Mouse (Mus musculus) adrenal gland, postnatal 10 days (tissue): ENCODE measurements around the gene Dock8. TPM values are rescaled to one million over a fixed set of nuclear protein-coding genes. Genes with fewer than 3 reads are reported as not detected.
"Not testable (repeated sequence)": the region's sequence is repeated elsewhere in the genome, so short reads cannot be mapped to it uniquely, and the experiment has no call there.

Experiments used
- DNase-seq: peaks from one replicate; pipeline ENCODE4 v3.0.0; 2021; ENCODE audit warnings: mixed read lengths
- total RNA-seq, 2 experiments: library from RNA; stranded (reverse); gene quantifications; 2 replicates each; pipeline ENCODE4 v1.2.3; 2021

Dock8 gene
- total RNA-seq, 2 experiments from 2014 or later, result 23.0 to 29.0 TPM

GRCm38 (mm10) chr19:24998561-24998960 lies 773 bp upstream of the Dock8 start:
- DNase-seq, result no peak

GRCm38 (mm10) chr19:25000153-25000552 lies 819 bp downstream of the Dock8 start:
- DNase-seq, result no peak

GRCm38 (mm10) chr19:25002032-25002431 lies 2.7 kb downstream of the Dock8 start:
- DNase-seq, result no peak

GRCm38 (mm10) chr19:25002828-25003227 lies 3.5 kb downstream of the Dock8 start:
- no peak for DNase-seq

DNA sequence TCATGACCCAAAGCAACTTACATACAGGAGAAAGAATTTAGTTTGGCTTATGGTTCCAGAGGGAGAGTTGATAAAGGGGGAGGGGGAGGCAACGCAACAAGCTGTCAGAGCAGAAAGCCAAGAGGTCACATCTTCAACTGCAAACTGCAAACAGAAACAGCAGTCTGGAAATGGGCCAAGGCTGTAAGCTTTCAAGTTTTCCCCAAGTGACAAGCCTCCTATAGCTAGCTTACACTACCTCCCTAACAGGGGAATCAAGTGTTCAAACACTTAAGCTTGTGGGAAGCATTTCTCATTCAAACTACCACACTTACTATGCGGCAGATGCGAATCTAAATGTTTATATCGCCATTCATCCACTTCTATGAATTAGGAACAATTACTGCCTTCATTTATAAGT lies 4.5 kb downstream of the Dock8 start:
- no peak for DNase-seq

GRCm38 (mm10) chr19:25006686-25007085 lies 7.4 kb downstream of the Dock8 start:
- no peak for DNase-seq

GRCm38 (mm10) chr19:25008509-25008908 lies 9.2 kb downstream of the Dock8 start:
- DNase-seq, result no peak

DNA sequence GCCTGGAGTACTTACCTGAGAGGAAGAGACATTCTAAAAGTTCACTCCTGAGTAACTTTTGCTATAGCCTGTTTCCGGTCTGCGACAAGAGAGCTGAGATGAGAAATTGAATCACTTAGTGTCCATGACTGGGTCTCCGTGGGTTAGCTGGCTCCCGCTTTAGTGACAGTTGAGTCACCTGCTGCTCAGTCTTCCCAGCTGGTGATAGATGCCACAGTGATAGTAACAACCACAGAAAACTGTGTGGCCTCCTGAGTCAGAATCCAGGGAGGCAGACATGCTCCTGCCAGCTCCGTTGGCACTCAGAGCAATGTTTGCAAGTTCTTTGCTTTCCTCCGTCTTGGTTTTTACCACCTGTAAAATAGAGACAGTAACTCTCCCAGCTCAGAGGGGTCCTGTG lies 23.4 kb downstream of the Dock8 start:
- DNase-seq, result no peak

- DNase-seq, result no peak
Measured at GRCm38 (mm10) chr19:25031765-25032164, 32.4 kb downstream of the Dock8 start.

- not testable (repeated sequence) for DNase-seq
Measured at GRCm38 (mm10) chr19:25033008-25033407, 33.7 kb downstream of the Dock8 start.

DNA sequence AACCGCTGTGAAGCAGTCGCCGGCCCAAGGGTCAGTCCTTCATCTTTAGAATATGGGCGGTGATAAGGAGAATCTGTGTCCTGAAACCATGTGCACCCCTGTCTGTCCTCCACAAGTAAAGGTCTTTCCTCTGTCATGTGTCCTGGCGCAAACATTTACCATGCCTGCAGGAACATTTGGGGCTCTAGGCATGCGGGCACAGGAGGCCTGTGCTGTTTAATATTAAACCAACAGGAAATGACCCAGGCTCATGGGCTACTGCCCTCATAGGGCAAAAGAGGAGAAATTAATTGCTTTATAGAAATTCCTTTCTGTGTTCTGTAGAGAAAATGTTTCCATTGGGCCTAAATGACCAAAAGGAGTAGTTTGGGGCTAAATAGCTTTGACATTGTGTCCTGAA lies 36.5 kb downstream of the Dock8 start:
- DNase-seq, result no peak

- DNase-seq, result no peak
Measured at GRCm38 (mm10) chr19:25036784-25037183, 37.5 kb downstream of the Dock8 start.

DNA sequence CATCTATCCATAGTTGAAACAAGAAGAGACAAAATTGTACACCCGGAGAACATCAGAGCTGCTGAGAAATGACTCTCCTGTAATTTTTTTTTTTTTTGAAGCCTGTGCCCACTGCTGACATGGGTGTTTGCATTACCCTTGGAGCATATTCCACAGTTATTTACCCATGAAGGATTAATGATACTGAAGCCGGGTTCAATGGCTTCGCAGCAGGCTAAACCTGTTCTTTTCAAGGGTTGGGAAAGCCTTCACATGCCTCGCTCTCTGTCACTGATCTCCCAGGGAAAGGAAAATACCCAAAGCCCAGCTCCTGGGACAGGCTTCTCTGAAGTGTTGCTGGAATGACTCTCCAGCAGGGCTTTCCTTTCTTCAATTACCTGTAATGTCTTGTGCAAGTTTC lies 37.9 kb downstream of the Dock8 start:
- no peak for DNase-seq

- no peak for DNase-seq
Measured at GRCm38 (mm10) chr19:25038293-25038692, 39.0 kb downstream of the Dock8 start.

- no peak for DNase-seq
Measured at GRCm38 (mm10) chr19:25041209-25041608, 41.9 kb downstream of the Dock8 start.

DNA sequence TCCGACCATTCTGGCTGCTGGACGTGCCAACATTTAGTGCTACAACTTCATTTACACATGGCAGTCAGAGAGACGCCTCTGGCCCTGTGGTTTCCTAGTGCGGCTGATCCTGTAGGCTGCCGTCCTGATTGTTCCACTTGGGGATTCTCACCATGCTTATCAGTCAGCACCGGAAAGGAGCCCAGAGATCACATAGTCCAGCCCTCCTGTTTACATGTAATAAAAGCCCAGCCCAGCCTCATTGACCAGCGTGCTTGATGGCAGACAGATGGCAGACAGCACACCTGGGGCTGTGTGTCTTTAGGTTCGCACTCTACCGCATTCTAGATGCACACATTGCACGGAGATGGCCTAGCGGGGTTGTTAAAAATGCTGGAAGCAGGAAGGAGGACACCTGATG lies 43.6 kb downstream of the Dock8 start:
- DNase-seq, result no peak

- no peak for DNase-seq
Measured at GRCm38 (mm10) chr19:25044057-25044456, 44.7 kb downstream of the Dock8 start.

- no peak for DNase-seq
Measured at GRCm38 (mm10) chr19:25052355-25052754, 53.0 kb downstream of the Dock8 start.

- DNase-seq, result no peak
Measured at GRCm38 (mm10) chr19:25053152-25053551, 53.8 kb downstream of the Dock8 start.

DNA sequence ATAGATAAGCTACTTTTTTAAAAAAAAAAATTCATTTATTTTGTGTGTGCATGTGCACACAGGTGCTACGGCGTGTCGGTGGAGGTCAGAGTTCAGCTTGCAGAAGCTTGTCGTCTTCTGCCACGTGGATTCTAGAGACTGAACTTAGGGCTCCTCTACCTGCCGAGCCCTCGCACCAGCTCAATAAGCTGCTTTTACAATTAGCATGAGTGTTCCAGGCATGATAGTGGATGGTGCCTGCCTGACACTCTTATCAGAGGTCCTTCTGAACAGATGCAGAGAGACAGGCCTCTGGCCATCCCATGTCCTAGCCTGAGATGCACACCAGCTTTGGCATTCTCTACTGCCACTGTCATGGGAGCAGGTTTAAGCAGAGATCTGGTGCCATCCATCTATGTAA lies 55.7 kb downstream of the Dock8 start:
- no peak for DNase-seq

DNA sequence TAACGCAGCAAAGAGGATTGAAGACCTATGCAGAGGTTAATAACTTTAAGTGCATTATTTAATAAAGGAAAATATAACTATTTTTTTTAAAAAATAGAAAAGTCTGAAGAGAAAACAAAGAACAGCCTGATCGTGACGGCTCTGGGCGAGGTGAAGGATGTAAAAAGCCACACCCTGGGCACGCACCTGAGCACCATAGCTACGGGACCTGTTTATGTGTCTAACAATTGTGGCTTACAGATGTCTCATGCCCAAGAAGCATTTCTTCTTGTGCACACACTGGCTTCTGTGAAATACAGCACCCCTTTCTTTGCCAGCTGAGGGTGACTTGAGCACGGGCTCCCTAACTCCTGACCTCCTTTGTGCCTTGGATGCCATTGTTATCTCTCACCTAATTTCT lies 56.2 kb downstream of the Dock8 start:
- no peak for DNase-seq

GRCm38 (mm10) chr19:25056224-25056623 lies 56.9 kb downstream of the Dock8 start:
- DNase-seq, result no peak

GRCm38 (mm10) chr19:25057826-25058225 lies 58.5 kb downstream of the Dock8 start:
- no peak for DNase-seq

DNA sequence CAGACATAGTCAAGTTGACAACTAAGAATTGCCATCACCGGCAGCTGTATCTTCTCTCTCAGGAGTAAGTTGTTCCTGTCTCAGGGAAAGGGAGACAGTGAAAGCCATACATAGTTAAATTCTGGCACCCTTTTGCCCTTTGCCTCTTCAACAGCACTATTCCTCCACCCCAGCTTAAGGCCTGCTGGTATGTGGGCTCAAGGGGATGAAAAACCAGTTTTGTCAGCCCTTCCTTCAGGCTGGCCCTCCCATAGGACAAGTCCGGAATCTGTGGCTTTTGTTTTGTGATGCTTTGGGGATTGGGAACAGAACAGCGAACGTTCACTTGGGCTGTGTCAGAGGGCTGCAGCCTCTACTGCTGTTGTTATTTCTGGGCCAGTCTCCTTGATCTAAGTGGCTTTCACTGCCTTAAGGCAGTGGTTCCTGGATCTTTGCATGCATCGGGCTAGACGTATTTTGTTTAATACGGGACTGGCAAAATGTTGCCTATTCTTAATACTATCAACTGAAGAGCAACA lies 60.6 kb downstream of the Dock8 start:
- DNase-seq, result no peak

GRCm38 (mm10) chr19:25060375-25060774 lies 61.0 kb downstream of the Dock8 start:
- peak; percentile 15 for DNase-seq
